Mouse (Mus musculus) embryonic facial prominence, embryonic 13.5 days (tissue): ENCODE measurements around the gene Col9a3. TPM values are rescaled to one million over a fixed set of nuclear protein-coding genes. Genes with fewer than 3 reads are reported as not detected.

ENCODE experiments used
- ATAC-seq: fragments of 200-750 bp; cut with Nextera tagmentation; 2 replicates; pipeline ENCODE4 v1.8.0; 2017; ENCODE audit warnings: low read depth; ENCODE audit not compliant: insufficient number of reproducible peaks, insufficient read depth, low FRiP score, low TSS enrichment
- H3K27ac ChIP-seq: fragments of 300-500 bp; sonication (generic); 2 replicates; pipeline ENCODE4 v1.5.1; 2015; ENCODE audit warnings: moderate library complexity, mild to moderate bottlenecking, inconsistent platforms
- H3K27me3 ChIP-seq: fragments of 300-500 bp; sonication (generic); 2 replicates; pipeline ENCODE4 v1.6.1; 2015; ENCODE audit warnings: mild to moderate bottlenecking, inconsistent platforms
- H3K36me3 ChIP-seq: fragments of 300-500 bp; sonication (generic); 2 replicates; pipeline ENCODE4 v1.6.1; 2015; ENCODE audit warnings: mild to moderate bottlenecking, inconsistent platforms
- H3K4me1 ChIP-seq: fragments of 300-500 bp; sonication (generic); 2 replicates; pipeline ENCODE4 v1.6.1; 2015; ENCODE audit warnings: inconsistent platforms
- H3K4me2 ChIP-seq: fragments of 300-500 bp; sonication (generic); 2 replicates; pipeline ENCODE4 v1.6.1; 2015; ENCODE audit warnings: moderate library complexity, mild to moderate bottlenecking, inconsistent platforms
- H3K4me3 ChIP-seq: fragments of 300-500 bp; sonication (generic); 2 replicates; pipeline ENCODE4 v1.5.1; 2015; ENCODE audit warnings: mild to moderate bottlenecking, inconsistent platforms
- H3K9ac ChIP-seq: fragments of 300-500 bp; sonication (generic); 2 replicates; pipeline ENCODE4 v1.6.1; 2015; ENCODE audit warnings: mild to moderate bottlenecking, inconsistent platforms
- H3K9me3 ChIP-seq: fragments of 300-500 bp; sonication (generic); 2 replicates; pipeline ENCODE4 v1.6.1; 2016; ENCODE audit warnings: inconsistent platforms
- WGBS: fragments of 180-500 bp; shearing (Covaris S2); methylation state at CpG from one replicate; pipeline ENCODE4 v1.1.7; 2015; ENCODE audit warnings: mixed read lengths; 5-methylcytosine and 5-hydroxymethylcytosine counted together
- polyA plus RNA-seq: library from polyadenylated mRNA; unstranded; fragments of >200 nt; fragmentation: Nextera tagmentation; extraction: Ambion mirVana; gene quantifications from 2 replicates; pipeline ENCODE4 v1.2.1, GENCODE M21; 2015

Gene Col9a3
- polyA plus RNA-seq, 1 experiment from 2014 or later: 204 TPM

DNA sequence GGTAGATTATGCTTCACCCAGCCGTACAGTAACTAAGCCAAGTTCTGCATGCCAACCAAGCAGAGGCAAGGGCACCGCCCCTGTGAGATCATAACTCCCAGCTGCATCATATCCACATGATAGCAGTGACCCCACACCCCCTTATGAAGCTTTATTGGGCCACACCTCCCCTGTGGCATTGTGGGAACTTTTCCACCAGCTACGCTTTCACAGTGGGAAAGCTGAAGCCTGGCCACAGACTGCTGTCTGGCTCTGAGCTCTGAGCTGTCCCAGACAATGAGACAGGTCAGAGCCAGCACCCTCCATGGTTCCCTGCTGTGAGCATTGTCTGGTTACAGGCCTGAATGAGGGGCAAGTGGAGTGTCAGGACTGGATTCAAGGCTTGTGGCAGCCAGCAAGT, 16.6 kb upstream of the Col9a3 start, which contains the start of gene Mrgbp:
Gene Mrgbp (plus strand): TSS at position 303 of the 400 bp plus-strand sequence.
- Histone ChIP-seq H3K9ac (peak within 1 kb of the TSS; percentile 46), H3K9me3 (no peaks in the 10 kb centered on the region), H3K4me1 (peaks cover 13% of the 10 kb centered on the region), H3K4me3 (no peak within 1 kb of the TSS), H3K27me3 (no peaks in the 10 kb centered on the region; the same call in 1 of the 2 replicates), H3K4me2 (0 out of 2 replicates have a peak within 1 kb of the TSS, but pooled peaks have one; percentile 83), H3K27ac (no peak within 1 kb of the TSS), H3K36me3 (peaks cover 14% of the 10 kb centered on the region)
- WGBS: 75% methylated on average over 3 of the region's 3 CpGs
- no peak for ATAC-seq

DNA sequence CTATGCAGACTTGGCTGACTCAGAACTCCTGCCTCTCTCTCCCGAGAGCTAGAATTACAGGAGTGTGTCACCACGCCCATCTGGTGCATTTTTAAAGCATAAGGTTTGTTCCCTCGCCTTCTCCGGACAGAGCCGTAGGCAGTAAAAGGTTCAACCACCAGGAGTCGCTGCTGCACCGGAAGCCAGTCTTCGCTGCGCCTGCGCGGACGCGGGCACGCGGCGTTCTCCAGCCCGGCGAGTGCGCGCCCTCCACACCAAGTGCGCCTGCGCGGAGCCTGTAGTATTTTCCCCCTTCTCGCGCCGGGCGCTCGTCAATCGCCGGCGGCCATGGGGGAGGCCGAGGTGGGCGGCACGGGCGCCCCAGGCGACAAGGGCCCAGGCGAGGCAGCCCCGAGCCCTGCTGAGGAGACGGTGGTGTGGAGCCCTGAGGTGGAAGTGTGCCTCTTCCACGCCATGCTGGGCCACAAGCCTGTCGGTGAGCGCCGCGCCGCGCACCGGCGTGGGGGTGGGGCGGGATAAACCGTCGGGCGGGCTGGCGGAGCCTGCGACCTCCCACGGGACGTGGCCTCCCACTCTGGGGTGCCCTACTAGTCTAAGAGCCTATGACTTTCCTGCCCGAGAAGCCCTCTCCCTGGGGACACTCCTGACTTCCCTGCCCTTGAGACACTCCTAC, 15.0 kb upstream of the Col9a3 start:
- Histone ChIP-seq H3K27ac (peak overlapping the region; percentile 80), H3K9me3 (no peaks in the 10 kb centered on the region), H3K36me3 (peaks cover 27% of the 10 kb centered on the region), H3K4me1 (peaks cover 13% of the 10 kb centered on the region), H3K4me3 (peak overlapping the region; percentile 86), H3K9ac (peak overlapping the region; percentile 97), H3K4me2 (peak overlapping the region; percentile 83), H3K27me3 (no peaks in the 10 kb centered on the region)
- WGBS: under 1% methylated on average over 50 of the region's 57 CpGs
- peak; percentile 77 for ATAC-seq

DNA sequence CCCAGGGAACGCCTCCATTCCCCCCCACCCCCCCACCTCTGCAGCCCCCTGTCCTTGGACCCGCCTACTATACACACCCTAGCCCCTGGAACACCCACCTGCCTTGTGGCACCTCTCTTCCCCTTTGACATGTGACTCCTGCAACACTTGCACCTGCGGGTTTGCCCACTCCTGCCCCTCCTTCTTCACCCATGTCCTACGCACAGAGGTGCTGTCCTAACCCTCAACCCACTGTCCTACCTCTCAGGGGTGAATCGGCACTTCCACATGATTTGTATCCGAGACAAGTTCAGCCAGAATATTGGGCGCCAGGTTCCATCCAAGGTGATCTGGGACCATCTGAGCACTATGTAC, 14.5 kb upstream of the Col9a3 start:
- ATAC-seq: no peak; the same call in 1 of the 2 replicates
- Histone ChIP-seq H3K4me3 (peak overlapping the region; percentile 86), H3K9ac (peak overlapping the region; percentile 97), H3K9me3 (no peaks in the 10 kb centered on the region), H3K36me3 (peaks cover 27% of the 10 kb centered on the region), H3K4me2 (peak overlapping the region; percentile 83), H3K27ac (peak overlapping the region; percentile 80; the same call in 1 of the 2 replicates), H3K27me3 (no peaks in the 10 kb centered on the region), H3K4me1 (peaks cover 13% of the 10 kb centered on the region)
- WGBS: 28% methylated on average over 7 of the region's 7 CpGs

DNA sequence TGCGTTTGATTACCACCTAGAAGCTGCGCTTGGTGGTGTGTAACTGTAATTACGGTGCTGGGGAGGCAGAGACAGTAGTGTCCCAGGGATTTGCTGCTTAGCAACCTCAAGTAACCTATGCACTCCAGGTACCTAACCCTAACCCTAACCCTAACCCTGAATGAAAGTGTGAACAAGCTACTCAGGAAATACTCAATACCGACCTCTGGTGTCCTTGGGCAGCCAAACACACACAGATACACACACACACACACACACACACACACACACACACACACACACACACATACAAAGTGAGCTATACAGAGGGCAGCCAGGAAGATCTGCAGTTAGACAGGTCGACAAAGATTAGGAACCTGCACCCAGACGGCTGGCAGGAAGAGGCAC, 8.9 kb upstream of the Col9a3 start:
- H3K27ac ChIP-seq: peak overlapping the region; percentile 92
- peak overlapping the region; percentile 79 for H3K4me3 ChIP-seq
- H3K27me3 ChIP-seq: no peaks in the 10 kb centered on the region
- H3K36me3 ChIP-seq: peaks cover 58% of the 10 kb centered on the region
- peak overlapping the region; percentile 85 for H3K4me2 ChIP-seq
- WGBS: 49% methylated on average over 6 of the region's 6 CpGs
- ATAC-seq: no peak
- H3K9ac ChIP-seq: peak overlapping the region; percentile 91
- H3K9me3 ChIP-seq: no peaks in the 10 kb centered on the region
- H3K4me1 ChIP-seq: peaks cover 16% of the 10 kb centered on the region

DNA sequence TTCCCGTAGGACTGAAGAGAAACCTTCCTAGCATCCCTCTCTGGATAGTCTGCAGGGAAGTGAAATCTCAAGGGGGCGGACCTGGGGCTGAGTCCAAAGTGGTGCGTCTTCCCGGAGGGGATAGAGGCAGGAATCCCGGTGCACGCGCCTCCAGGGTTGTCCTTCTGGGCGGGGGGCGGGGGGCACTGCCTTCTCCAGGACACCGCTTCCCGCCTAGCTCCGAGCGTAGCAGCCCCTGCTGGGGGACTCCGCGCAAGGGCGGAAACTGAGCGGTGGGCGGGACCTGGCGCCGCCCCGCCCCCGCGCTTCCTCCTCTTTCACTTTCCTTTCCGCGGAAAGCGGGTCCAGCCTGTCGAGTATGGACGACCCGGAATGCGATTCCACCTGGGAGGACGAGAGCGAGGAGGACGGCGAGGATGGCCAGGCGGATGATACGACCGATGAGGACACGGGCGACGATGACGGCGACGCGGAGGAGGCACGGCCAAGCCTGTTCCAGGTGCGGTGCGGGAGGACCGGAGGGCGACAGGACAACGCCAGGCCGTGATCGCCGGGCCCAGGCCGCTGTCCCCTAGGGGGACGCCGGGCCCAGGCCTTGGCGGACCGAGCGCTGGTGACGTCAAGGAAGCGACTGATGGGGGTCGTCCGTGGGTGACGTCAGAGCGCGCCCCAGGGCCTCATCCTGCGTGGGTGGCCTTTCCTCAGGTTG, 8.3 kb upstream of the Col9a3 start, which contains the start of gene Ogfr:
Gene Ogfr (plus strand): TSS at position 123 of the 709 bp plus-strand sequence.
- peak within 1 kb of the TSS; percentile 85 for H3K4me2 ChIP-seq
- H3K4me1 ChIP-seq: peaks cover 10% of the 10 kb centered on the region
- no peaks in the 10 kb centered on the region for H3K27me3 ChIP-seq
- ATAC-seq: peak; percentile 83
- peak within 1 kb of the TSS; percentile 91 for H3K9ac ChIP-seq
- WGBS: under 1% methylated on average over 67 of the region's 67 CpGs
- peak within 1 kb of the TSS; percentile 79 for H3K4me3 ChIP-seq
- H3K9me3 ChIP-seq: no peaks in the 10 kb centered on the region
- H3K27ac ChIP-seq: peak within 1 kb of the TSS; percentile 92
- H3K36me3 ChIP-seq: peaks cover 63% of the 10 kb centered on the region

DNA sequence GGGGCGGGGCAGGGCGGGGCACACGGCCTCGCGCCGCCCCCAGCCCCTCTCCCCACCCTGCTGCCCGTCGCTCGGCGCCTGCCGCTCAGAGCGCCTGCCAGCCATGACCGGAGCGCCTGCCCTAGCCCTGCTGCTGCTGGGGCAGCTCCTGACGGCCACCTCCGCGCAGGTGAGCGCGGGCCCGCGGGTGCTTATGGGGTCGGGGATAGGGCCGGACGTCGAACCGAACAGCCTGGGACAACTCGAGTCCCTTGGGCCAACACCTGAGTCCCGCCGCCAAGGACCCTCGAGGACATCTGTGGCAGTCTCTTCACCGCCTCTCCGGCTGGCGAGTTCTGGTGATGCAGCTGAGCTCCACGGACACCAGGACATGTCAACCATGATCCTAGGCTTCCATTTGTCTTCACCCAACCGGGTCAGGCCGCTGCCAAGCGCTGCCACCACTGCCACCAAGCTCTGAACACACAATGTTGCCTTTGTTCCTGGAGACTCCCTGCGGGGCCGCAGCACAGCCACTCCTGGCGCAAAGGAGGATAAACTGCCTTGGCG, 641 bp downstream of the Col9a3 start:
- H3K9me3 ChIP-seq: no peaks in the 10 kb centered on the region
- H3K9ac ChIP-seq: peak overlapping the region; percentile 75
- peak overlapping the region; percentile 46 for H3K4me3 ChIP-seq
- WGBS: under 1% methylated on average over 40 of the region's 41 CpGs
- H3K27ac ChIP-seq: peak overlapping the region; percentile 71
- peaks cover 33% of the 10 kb centered on the region for H3K27me3 ChIP-seq
- ATAC-seq: peak; percentile 70
- H3K4me2 ChIP-seq: peak overlapping the region; percentile 72
- peaks cover 34% of the 10 kb centered on the region for H3K4me1 ChIP-seq
- H3K36me3 ChIP-seq: peaks cover 27% of the 10 kb centered on the region

DNA sequence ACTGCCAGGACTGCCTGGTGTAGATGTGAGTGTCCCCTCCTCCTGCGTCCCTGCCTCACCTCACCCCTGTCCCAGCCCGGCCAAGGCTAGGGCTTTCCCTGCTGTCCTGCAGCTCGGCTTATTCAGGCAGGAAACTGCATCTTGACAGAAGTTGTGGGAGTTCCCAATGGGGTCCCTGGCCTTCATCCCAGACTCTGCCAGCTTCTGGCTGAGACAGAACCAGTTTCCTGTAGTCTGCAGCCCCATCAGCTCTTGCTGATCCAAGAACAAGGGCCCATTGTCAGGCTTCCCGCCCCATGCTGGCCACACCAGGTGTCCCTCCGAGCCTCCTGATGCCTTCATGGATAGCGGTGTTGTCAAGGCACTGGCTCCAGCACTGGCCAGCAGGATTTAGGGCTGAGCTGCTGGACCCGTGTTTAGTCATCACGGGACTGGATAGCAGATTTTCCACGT, 3.0 kb downstream of the Col9a3 start:
- Histone ChIP-seq H3K27ac (peak overlapping the region; percentile 71), H3K4me2 (peak overlapping the region; percentile 72), H3K4me1 (peaks cover 50% of the 10 kb centered on the region), H3K36me3 (peaks cover 7% of the 10 kb centered on the region), H3K4me3 (peak overlapping the region; percentile 46), H3K27me3 (peaks cover 33% of the 10 kb centered on the region), H3K9ac (peak overlapping the region; percentile 64), H3K9me3 (no peaks in the 10 kb centered on the region)
- WGBS: 11% methylated on average over 9 of the region's 9 CpGs
- no peak for ATAC-seq

DNA sequence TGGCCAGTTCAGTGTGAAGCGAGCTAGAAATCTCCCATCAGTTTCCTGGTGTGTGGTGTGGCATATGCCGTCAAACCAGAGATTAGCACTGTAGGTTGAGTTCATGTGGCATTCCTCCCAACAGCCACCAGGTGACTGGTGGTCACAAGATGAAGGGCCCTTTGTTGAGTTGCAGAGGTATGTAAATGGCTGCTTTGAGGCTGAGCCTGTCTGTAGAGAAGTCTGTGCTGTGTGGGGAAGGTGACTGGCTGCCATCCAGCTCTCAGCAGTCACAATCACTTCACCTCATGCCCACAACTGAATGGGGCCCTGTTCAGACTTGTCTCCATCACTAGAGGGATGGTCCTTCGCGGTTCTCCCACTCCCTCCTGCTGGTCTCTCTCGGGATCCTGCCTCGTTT, 7.2 kb downstream of the Col9a3 start:
- 52% methylated on average over 6 of the region's 6 CpGs for WGBS
- Histone ChIP-seq H3K4me3 (no peak overlapping the region), H3K27ac (peak overlapping the region; percentile 75), H3K4me2 (no peak overlapping the region), H3K4me1 (peaks cover 34% of the 10 kb centered on the region), H3K27me3 (peaks cover 6% of the 10 kb centered on the region; the same call in 1 of the 2 replicates), H3K9ac (no peak overlapping the region), H3K36me3 (peaks cover 7% of the 10 kb centered on the region; the same call in 1 of the 2 replicates), H3K9me3 (no peaks in the 10 kb centered on the region)
- ATAC-seq: peak; percentile 71; the same call in 1 of the 2 replicates

DNA sequence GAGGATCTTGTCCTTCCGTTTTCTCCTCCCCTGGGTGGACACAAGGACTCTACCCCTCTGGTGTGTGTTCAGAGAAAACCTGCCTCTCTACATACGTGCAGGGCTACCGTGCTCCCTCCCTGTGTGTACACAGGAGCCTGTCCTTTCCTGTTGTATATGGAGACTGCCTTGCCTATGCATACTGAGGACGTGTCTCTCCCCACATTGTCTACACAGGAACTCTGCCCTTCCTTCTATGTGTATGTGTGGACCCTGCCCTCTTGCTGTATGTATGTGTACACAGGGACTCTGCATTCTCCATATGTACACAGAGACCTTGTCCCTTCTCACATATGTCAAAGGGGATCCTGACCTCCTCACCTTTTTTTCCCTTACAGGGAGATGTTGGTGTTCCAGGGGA, 12.7 kb downstream of the Col9a3 start:
- Histone ChIP-seq H3K27ac (peak overlapping the region; percentile 17; the same call in 1 of the 2 replicates), H3K36me3 (peaks cover 4% of the 10 kb centered on the region; the same call in 1 of the 2 replicates), H3K4me2 (no peak overlapping the region), H3K27me3 (no peaks in the 10 kb centered on the region), H3K4me3 (no peak overlapping the region), H3K9ac (no peak overlapping the region), H3K4me1 (peaks cover 2% of the 10 kb centered on the region; the same call in 1 of the 2 replicates), H3K9me3 (no peaks in the 10 kb centered on the region)
- 79% methylated on average over 4 of the region's 4 CpGs for WGBS
- no peak for ATAC-seq

DNA sequence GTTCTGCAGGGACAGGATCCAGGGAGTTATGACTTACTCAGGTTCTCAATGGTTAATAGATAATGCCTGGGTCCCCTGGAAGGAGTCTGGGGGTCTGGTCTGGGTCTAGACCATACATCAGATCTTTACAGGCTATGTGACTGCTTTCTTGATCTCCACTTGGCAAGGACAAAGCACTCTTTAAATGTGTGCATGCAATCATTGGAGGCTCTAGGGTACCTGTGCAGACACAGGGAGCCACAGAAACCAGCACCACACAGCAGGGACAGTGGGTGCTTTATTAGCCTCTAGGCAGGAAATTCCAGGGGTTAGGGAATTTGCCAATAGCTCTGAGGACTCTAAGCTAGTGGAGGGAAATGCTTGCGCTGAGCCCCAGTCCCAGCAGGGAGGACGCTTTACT, 14.3 kb downstream of the Col9a3 start:
- Histone ChIP-seq H3K4me2 (no peak overlapping the region), H3K9ac (no peak overlapping the region), H3K27ac (no peak overlapping the region), H3K9me3 (no peaks in the 10 kb centered on the region), H3K36me3 (peaks cover 4% of the 10 kb centered on the region; the same call in 1 of the 2 replicates), H3K4me1 (no peaks in the 10 kb centered on the region), H3K4me3 (no peak overlapping the region), H3K27me3 (no peaks in the 10 kb centered on the region)
- ATAC-seq: no peak; the same call in 1 of the 2 replicates
- WGBS: 71% methylated on average over 2 of the region's 2 CpGs
